Mouse (Mus musculus) cerebellum, adult 2 months (tissue): ENCODE data around the gene Adamtsl4.
A peak's percentile ranks its signal among the peaks of the same experiment; 100 is the strongest.

ENCODE experiments used
- CTCF ChIP-seq: fragments of 200-500 bp; IDR thresholded peaks from 2 replicates; pipeline ENCODE4 v1.5.1; 2011; ENCODE audit warnings: low read depth, mild to moderate bottlenecking, control low read depth, low read length, moderate library complexity, borderline replicate concordance; ENCODE audit not compliant: insufficient read depth
- POLR2A ChIP-seq: fragments of 200-500 bp; IDR thresholded peaks from 2 replicates; pipeline ENCODE4 v1.6.1; 2011; ENCODE audit warnings: low read length, control low read depth, borderline replicate concordance; ENCODE audit not compliant: insufficient read depth

- peak; percentile 70 for TF ChIP-seq CTCF
- no peak for TF ChIP-seq POLR2A
These were observed 12.2 kb downstream of the Adamtsl4 start for GRCm38 (mm10) chr3:95675301-95676092.
